Mouse (Mus musculus): ENCODE measurements around the gene Acbd5. TPM values are rescaled to one million over a fixed set of nuclear protein-coding genes. Genes with fewer than 3 reads are reported as not detected.

The Acbd5 gene
- total and polyA plus RNA-seq, 3 experiments, result 10.9 to 15.2 (median 13.9) TPM

- Histone ChIP-seq H3K4me1 (ENCODE audit: control insufficient read depth in 1 of 2, insufficient read depth in 2 of 2) (peaks cover 6 to 36% of the 10 kb centered on the region in 2 experiments; a peak in 3 of 4 replicates), H3K9me3 (replicated peaks; ENCODE audit: low read length) (peaks cover 4% of the 10 kb centered on the region), H3K27ac (ENCODE audit: insufficient read depth, low read depth) (no peak overlapping the region)
Observed at GRCm38 (mm10) chr2:23023714-23024282, 44.2 kb upstream of the Acbd5 start.

GRCm38 (mm10) chr2:23026379-23026778, 41.6 kb upstream of the Acbd5 start:
- H3K4me1 ChIP-seq (ENCODE audit: control insufficient read depth in 1 of 2, insufficient read depth in 2 of 2), result peaks cover 6 to 32% of the 10 kb centered on the region in 2 experiments; a peak in 3 of 4 replicates
- H3K4me2 ChIP-seq (ENCODE audit: insufficient read depth, low read depth, poor library complexity, severe bottlenecking), result no peak overlapping the region
- no peak overlapping the region for H3K27ac ChIP-seq (ENCODE audit: insufficient read depth, low read depth)
- no peaks in the 10 kb centered on the region for H3K27me3 ChIP-seq (replicated peaks)
- H3K79me2 ChIP-seq (replicated peaks; ENCODE audit: control insufficient read depth, extremely low read depth, insufficient read depth, poor library complexity, severe bottlenecking), result peaks cover 50% of the 10 kb centered on the region
- dilution Hi-C loops (cut with MboI; ENCODE audit: extremely low pct_ligation_motif_present, extremely low pct_unique_long_range_greater_than_20kb, low sequenced_read_pairs) (no loop called here), in situ Hi-C loops (cut with MboI; ENCODE audit: low pct_ligation_motif_present, low pct_unique_long_range_greater_than_20kb, low sequenced_read_pairs) (no loop called here)
- no peaks in the 10 kb centered on the region for H3K9me3 ChIP-seq (replicated peaks; ENCODE audit: low read length)
- no peak for DNase-seq (ENCODE audit: extremely low read depth)
- peaks cover 9 to 52% of the 10 kb centered on the region in 2 experiments for H3K36me3 ChIP-seq (replicated peaks in 1 of 2; ENCODE audit: control insufficient read depth in 1 of 2, insufficient read depth in 1 of 2, low read length in 1 of 2)
- H3K9ac ChIP-seq (ENCODE audit: insufficient read depth, low read depth), result no peak overlapping the region
- TF ChIP-seq MAZ (IDR thresholded peaks at IDR 0.05; ENCODE audit: low read depth, low read length), result no peak
- no peak for TF ChIP-seq MAX (IDR thresholded peaks at IDR 0.05; ENCODE audit: low read length)
- H3K4me3 ChIP-seq (replicated peaks in 1 of 3; ENCODE audit: low read depth in 2 of 3, low read length in 2 of 3, poor library complexity in 1 of 3), result no peak overlapping the region

More at GRCm38 (mm10) chr2:23023714-23024282, 44.2 kb upstream of the Acbd5 start:
- dilution Hi-C loops (cut with MboI; ENCODE audit: extremely low pct_ligation_motif_present, extremely low pct_unique_long_range_greater_than_20kb, low sequenced_read_pairs) (no loop called here), in situ Hi-C loops (cut with MboI; ENCODE audit: low pct_ligation_motif_present, low pct_unique_long_range_greater_than_20kb, low sequenced_read_pairs) (no loop called here)
- Histone ChIP-seq H3K9ac (ENCODE audit: insufficient read depth, low read depth) (no peak overlapping the region), H3K4me2 (ENCODE audit: insufficient read depth, low read depth, poor library complexity, severe bottlenecking) (no peak overlapping the region), H3K27me3 (replicated peaks) (no peaks in the 10 kb centered on the region), H3K4me3 (replicated peaks in 1 of 3; ENCODE audit: low read depth in 2 of 3, low read length in 2 of 3, poor library complexity in 1 of 3) (no peak overlapping the region), H3K36me3 (replicated peaks in 1 of 2; ENCODE audit: control insufficient read depth in 1 of 2, insufficient read depth in 1 of 2, low read length in 1 of 2) (peaks cover 5 to 39% of the 10 kb centered on the region in 2 experiments), H3K79me2 (replicated peaks; ENCODE audit: control insufficient read depth, extremely low read depth, insufficient read depth, poor library complexity, severe bottlenecking) (peaks cover 46% of the 10 kb centered on the region)
- no peak for DNase-seq (ENCODE audit: extremely low read depth)
- no peak for TF ChIP-seq MAZ (IDR thresholded peaks at IDR 0.05; ENCODE audit: low read depth, low read length)
- TF ChIP-seq ZMIZ1 (IDR thresholded peaks at IDR 0.05; ENCODE audit: low read depth, low read length), result no peak
- no peak for TF ChIP-seq MEF2A (IDR thresholded peaks at IDR 0.05; ENCODE audit: borderline replicate concordance, low read depth, low read length)

GRCm38 (mm10) chr2:23028826-23029225, 39.1 kb upstream of the Acbd5 start:
- Histone ChIP-seq H3K4me1 (ENCODE audit: control insufficient read depth in 1 of 2, insufficient read depth in 2 of 2) (peaks cover 3 to 10% of the 10 kb centered on the region in 2 experiments; a peak in 2 of 4 replicates), H3K36me3 (replicated peaks in 1 of 2; ENCODE audit: control insufficient read depth in 1 of 2, insufficient read depth in 1 of 2, low read length in 1 of 2) (peaks cover 9 to 61% of the 10 kb centered on the region in 2 experiments), H3K27me3 (replicated peaks) (no peaks in the 10 kb centered on the region), H3K9me3 (replicated peaks; ENCODE audit: low read length) (no peaks in the 10 kb centered on the region), H3K4me2 (ENCODE audit: insufficient read depth, low read depth, poor library complexity, severe bottlenecking) (no peak overlapping the region), H3K4me3 (replicated peaks in 1 of 3; ENCODE audit: low read depth in 2 of 3, low read length in 2 of 3, poor library complexity in 1 of 3) (no peak overlapping the region), H3K9ac (ENCODE audit: insufficient read depth, low read depth) (no peak overlapping the region), H3K27ac (ENCODE audit: insufficient read depth, low read depth) (no peak overlapping the region), H3K79me2 (replicated peaks; ENCODE audit: control insufficient read depth, extremely low read depth, insufficient read depth, poor library complexity, severe bottlenecking) (peaks cover 56% of the 10 kb centered on the region)
- in situ Hi-C loops (cut with MboI; ENCODE audit: low pct_ligation_motif_present, low pct_unique_long_range_greater_than_20kb, low sequenced_read_pairs) (no loop called here), dilution Hi-C loops (cut with MboI; ENCODE audit: extremely low pct_ligation_motif_present, extremely low pct_unique_long_range_greater_than_20kb, low sequenced_read_pairs) (no loop called here)
- DNase-seq (ENCODE audit: extremely low read depth), result no peak
- no peak for TF ChIP-seq SMC3 (IDR thresholded peaks at IDR 0.05; ENCODE audit: low read depth, low read length)
- no peak for TF ChIP-seq ELF1 (IDR thresholded peaks at IDR 0.05; ENCODE audit: low read depth, low read length)
- no peak for TF ChIP-seq BHLHE40 (IDR thresholded peaks at IDR 0.05; ENCODE audit: low read depth, low read length)
- no peak for TF ChIP-seq TCF12 (IDR thresholded peaks at IDR 0.05; ENCODE audit: low read depth, low read length)
- TF ChIP-seq RCOR1 (conservative IDR thresholded peaks at IDR 0.05; ENCODE audit: low read depth, low read length), result no peak
- no peak for TF ChIP-seq HCFC1 (IDR thresholded peaks at IDR 0.05; ENCODE audit: low read depth, low read length)

All from CH12.LX (cell line).